Mouse (Mus musculus) adrenal gland, adult 18-20 months (tissue): ENCODE measurements around the gene 1110002E22Rik. TPM values are rescaled to one million over a fixed set of nuclear protein-coding genes. Genes with fewer than 3 reads are reported as not detected.
A peak's percentile ranks its signal among the peaks of the same experiment; 100 is the strongest.

Source experiments
- DNase-seq, 2 experiments: peaks; one replicate each; pipeline ENCODE4 v3.0.0; 2021 to 2022; ENCODE audit warnings: low spot score in 2 of 2
- long read RNA-seq, 2 experiments: library from polyadenylated mRNA; stranded (forward); transcript quantifications; one replicate each; pipeline ENCODE4 v2.0.0; 2021
- total RNA-seq, 2 experiments: library from RNA; stranded (reverse); gene quantifications; 1 replicate in 1 of 2; 2 replicates in 1 of 2; pipeline ENCODE4 v1.2.3; 2021

1110002E22Rik gene
- under 1 TPM; 0.07 to 0.10 TPM for total RNA-seq
- long read RNA-seq, experiment 1: 0 reads
- long read RNA-seq, experiment 2, partial matches to known transcripts: 0 of 1 reads
- long read RNA-seq, experiment 2, other reads (novel, unspliced or antisense): 1 of 1 reads

DNA sequence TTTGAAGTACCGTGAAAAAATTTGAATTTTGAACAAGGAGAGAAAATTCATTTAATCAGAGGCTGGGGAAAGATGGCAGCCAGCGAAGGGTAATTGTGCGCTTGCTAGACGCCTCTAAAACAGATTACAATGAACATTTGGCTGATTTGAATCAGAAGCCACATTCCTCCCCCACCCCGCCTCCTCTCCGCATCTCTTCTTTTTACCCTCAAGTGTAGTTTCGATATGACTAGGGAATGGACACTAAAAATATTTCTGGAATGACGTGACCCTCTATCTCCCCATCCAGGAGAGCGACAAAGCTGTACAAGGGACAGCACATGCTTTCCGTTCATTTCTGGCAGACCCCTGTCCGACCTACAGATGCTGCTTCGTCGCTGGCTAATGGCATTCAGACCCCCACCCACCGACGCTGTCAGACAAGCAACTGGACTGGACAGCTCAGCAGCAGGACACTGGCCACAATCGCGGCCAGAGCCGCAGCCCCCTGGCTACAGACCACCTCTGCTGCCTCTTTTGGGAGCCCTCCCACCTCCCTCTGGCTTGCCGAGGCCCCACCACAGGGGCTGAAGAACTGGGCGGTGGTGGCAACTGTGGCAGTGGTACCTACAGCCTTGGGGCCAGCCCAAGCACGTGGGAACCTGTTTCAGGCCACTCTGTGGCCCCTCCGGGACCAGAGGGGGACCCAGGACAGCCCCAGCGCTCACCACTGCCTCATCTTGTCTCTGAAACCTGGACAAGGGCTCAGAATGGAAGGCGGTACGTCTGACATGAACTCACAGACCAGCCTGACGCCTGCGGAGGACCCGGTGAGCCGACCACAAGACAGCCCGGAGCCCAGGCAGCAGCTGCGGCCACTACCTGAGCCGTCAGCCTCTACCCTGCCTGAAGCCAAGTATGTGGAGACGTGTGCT, at the start of gene 1110002E22Rik:
Gene 1110002E22Rik, plus strand, starts transcription at position 321 of the 914 bp plus-strand sequence.
- no peak for DNase-seq

DNA sequence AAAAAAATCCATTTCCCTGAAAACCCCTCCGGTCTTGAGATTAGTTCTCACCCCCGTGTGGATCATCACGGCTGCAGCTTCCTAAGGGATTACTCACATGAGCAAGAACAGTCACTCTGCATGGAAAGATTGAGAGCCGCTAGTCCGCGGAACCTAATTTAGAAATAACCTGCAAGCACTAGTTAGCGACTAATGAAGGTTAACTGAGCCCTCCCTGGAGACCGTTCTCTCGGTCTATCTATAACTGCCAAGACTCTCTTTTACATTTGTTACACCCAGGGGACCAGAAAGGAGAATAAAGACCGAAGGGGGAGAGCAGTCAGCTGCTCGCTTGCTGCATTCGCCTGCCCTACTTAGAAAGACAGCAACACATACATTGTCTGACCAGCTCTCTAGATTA, 48.0 kb upstream of the 1110002E22Rik start:
- DNase-seq: no peak

DNA sequence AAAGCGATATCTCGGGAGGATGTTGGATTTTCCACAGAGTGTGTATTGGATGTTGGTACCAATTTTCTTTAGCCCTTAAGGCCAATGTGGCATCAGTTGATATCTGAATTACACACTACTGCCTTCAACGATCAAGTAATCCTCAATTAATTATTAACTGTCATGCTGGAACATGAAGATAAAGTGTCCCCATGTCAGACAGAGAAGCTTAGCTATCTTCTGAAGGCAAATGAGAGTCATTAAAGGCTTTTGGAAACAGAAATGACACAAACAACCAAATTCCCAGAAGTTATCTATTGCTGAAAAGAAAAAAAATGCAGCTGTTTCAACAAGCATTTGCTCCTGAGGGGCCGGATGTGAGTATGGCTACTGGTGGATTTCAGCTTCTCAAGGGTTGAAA, 42.8 kb upstream of the 1110002E22Rik start:
- DNase-seq: no peak

DNA sequence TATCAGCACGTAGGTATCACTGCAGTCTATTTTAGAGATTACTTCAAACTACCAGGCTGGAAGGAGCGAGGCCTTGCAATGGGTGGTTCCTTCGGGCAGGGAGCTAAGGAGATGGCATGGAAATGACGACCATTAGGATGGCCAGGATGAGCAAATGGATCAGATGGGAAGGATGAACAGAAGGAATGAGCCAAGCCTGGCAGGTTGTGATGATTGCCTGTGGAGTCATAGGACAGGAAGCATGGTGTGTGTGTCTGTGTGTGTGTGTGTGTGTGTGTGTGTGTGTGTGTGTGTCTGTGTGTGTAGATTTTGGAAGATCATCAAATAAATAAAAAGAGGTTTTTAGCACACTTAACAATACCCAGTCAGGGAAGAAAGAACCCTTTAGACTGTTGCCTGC, 42.2 kb upstream of the 1110002E22Rik start:
- DNase-seq: no peak

DNA sequence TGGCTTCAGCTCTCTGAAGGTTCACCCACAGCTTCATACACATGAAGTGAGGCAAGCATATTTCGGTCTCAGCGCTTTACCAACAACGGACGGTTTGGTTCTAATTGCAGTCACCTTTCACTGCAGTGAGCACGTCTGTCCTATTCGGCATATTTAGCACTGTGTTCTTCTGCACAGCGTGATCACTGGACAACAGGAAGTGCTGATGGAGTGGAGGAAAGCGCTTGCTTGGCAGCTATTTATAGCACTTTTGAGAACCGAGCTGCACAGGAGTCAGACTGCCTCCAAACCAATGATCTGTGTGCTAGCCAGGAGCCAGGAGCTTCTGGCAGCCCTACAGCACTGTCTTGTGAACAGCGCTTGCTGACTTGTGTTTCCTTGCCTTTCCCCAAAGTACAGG, 38.6 kb upstream of the 1110002E22Rik start:
- no peak for DNase-seq

DNA sequence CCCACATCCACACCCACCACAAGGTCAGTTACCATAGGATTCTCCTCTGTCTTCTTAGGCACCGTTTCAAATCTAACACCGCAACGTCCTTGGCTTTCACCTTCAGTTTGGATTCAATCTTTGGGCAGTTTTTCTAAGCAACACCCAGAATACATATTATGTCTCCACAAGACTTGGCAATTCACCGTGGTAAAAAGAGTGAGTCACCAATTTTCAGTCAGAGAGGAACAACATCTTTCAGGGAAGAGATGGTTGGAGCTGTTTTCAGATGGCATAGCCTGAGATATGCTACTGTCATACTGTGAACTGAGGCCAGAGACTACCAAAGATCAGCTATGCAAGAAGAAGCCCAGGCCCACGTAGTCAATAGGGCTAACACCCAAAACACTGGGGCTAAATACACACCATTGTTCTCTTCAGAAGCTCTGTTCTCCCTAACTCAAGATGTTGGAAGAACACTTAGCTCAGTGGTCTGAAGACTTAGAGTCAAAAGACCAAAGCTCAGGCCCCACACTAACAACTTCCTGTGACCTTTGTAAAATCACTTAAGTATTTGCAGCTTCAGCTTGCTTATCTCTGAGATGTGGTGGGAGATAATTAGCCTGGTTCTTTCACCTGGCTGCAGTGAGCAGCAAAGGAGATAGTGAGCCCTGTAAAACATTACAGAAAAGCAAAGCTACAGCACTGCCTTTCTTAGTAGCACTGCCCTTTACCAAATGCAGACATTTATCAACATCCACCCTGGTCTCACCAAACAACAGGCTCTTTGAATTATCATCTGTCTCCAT, 37.1 kb upstream of the 1110002E22Rik start:
- peak in 1 of 2 experiments; percentile 1 for DNase-seq

DNA sequence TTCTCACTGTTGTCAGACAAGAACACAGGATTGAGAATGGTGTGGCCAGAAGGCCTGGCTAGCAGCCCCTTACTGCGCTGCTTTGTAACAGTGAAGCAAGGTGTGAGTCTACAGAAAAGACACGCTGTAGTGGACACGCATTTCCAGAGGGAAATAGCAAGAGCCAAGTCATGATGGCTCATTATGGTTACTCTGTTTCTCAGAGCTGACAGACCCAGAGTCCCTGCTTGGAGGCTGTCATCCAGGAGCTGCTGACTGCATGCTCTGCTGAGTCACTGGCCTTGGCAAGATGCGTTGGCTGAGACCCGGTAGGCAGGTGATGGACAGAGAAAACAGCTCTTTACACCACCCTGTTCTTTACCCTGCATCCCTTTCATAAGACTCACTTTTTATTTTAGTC, 35.5 kb upstream of the 1110002E22Rik start:
- peak; percentile 35 to 46 for DNase-seq

DNA sequence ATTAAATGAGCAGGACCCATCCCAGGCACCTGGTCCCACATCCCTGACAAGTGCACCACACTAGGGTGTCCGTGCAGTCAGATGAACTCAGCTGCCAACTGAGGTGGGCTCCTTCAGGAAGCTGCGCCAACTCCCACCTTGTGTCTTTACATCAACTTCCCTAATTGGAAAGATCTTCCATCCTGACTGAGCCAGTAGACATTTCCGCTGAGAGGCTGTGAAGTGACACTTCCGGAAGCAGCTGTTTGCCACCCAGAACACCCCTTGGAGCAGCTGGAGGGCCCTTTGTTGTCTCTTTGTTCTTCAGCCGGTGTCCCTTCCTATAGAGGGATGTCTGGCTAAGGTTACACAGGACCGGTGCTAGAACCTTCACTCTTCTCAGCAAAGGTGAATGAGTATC, 34.3 kb upstream of the 1110002E22Rik start:
- peak in 1 of 2 experiments; percentile 1 for DNase-seq

DNA sequence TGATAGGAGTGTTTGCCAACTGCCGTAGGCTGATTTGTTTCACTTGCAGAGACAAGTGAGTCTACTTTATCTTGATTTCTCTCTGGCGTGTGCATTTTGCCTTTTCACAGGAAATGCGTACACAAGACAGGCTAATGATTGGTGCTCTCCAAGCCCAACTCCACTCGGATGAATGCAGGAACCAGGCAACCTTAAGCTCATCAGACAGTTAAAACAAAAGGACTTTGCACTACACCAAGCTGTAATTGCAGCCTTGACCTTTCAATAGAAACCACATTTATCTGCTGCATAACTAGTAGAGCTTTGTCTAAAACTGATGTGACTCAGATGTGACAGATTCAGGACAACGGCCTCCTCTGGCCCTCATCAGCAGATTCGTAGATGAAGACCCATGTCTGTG, 30.9 kb upstream of the 1110002E22Rik start:
- no peak for DNase-seq

DNA sequence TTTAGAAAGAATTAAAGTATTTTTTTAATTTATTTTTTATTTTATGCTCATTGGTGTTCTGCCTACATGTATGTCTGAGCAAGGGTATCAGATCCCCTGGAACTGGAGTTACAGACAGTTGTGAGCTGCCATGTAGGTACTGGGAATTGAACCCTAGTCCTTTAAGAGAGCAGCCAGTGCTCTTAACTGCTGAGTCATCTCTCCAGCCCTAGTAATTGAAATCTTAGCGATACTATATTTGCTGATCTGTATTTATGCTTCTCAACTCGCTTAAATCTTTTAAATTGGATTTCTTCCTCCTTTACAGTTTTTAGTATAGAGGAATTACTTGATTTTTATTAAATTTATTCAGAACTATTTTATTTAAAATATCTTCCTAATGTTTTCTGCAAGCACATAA, 23.9 kb upstream of the 1110002E22Rik start:
- no peak for DNase-seq

DNA sequence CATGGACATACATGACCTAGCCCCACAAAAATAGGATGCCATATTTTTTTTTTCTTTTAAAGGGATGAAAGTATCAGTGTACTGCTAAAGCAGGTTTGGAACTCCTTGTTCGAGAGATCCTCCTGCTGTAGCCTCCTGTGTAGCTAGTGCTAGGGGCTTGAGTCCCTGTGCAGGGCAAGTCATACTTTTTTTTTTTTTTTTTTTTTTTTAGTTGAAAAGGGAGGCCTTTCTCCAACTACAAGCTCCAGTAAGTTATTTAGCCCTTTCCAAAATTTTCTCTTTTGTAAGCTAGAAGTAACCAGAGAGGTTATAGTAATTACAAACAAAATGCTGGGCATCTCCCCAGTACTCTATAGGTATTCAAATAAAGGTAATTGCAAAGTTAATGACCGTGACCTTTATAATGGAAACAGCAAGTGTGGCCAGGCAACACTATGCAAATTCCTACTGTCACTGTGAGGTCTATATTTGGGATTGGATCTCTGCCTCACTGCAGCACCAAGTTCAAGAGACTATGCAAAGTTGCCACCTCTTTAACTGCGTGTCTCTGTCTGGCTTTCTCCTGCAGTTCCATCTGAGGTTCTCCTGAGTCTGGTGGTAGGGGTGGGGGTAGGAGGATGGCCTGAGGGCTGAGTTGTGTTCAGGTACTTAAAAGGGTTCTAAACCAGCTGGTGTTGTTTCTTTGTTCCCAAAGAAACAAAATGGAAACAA, 23.1 kb upstream of the 1110002E22Rik start:
- no peak for DNase-seq

DNA sequence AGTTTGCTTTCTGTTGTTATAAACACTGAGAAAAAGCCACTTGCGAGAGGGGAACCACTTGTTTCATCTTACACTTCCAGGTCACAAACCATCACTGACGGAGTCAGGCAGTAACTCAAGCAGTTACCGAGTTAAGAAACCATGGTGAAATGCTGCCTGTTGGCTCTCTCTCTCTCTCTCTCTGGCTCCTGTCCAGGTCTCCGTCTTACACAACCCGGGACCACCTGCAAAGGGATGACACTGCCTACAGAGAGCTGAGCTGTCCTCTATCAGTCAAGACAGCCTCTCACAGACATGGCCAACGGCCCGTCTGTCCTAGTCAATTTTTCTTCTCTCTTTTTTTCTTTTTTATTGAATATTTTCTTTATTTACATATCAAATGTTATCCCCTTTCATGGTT, 21.5 kb upstream of the 1110002E22Rik start:
- DNase-seq: no peak

DNA sequence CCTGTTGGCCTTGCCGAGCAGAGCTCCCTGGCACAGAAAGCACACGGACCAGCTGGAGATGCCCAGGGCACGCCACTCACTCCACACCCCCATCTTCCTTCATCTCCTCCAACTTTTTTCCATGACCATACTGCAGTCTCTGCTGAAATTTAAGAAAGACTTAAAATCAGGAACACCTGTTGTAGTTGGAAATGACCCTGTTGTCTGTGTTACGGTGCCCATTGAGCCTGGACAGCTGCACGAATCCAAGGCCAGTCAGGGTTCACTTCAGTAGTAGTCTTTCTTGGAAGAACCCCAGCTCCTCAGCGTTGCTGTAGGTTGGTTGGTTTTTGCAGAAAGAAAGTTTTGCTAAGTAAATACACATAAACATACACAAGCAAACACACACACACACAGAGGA, 15.3 kb upstream of the 1110002E22Rik start:
- no peak for DNase-seq

DNA sequence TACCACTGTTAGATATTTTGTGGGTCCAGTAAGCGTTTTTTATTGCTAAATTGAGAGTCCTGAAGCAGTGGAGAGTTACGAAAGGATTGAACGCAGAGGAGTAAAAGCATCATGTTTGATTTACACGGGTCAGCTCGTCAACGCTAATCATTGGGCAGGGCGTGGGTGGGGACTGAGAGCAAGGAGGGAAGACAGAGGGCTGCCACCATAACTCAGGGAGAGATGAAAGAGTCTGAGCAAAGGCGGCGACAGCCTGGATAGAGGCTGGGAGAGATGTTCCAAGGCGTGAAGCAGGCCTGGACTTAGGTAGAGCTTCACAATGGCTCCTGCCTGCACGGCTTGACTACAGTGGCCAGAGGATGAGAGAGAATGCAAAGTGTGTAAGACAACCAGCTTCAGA, 14.1 kb upstream of the 1110002E22Rik start:
- no peak for DNase-seq

DNA sequence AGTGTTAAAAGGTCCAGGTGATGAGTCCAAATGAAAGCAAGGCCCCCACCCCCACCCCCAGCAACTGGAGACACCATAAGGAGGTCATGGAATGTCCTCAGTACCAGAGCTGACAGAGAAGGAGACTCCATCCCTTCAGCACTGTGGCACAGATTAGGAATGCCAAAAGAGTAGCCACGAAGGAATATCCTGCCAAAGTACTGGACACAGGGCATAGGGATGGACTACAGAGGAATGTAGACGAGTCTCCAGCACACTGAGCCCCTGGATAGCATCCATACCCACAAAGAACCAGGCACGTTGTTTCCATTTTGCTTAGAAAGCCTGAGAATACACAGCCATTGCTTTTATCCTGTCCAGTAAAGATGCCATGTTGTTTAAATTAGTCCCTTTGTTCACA, 13.4 kb upstream of the 1110002E22Rik start:
- DNase-seq: no peak

DNA sequence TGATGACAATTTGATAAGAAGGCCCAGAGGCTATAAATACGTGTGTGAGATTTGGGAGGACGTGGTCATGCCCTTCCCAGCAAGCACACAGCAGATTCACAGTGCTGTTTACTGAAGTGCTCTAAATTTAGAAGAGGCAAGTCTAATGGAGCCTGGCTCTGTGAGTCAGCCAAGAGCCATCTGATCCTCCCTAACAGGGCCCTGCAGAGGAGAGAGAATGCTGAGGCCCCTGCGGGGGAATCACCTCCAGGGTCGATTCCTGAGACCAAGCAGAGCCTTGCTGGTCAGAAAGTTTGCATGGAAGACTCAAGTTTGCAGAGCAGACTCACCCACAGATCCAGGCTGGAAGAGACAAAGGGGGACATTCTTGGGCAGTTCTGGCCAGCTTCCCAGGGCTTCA, 10.9 kb upstream of the 1110002E22Rik start:
- DNase-seq: peak in 1 of 2 experiments; percentile 19

DNA sequence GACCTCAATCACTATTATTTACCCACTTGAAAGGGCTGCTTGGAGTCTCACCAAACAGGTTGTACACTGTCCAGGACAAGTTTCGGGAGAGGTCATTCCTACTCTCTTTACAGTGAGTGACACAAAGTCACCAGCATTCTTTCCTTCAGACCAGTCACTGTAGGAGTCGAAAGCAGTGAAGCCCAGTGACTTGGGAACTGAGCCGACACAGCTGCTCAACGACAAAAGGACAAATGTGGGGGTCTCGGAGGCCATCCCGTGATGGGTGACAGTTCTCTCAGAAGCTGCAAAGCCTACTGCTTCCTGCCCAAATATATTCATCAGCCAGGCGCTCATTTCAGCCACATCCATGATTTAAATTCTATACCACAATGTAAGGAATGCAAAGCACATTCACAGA, 7.9 kb upstream of the 1110002E22Rik start:
- DNase-seq: no peak

DNA sequence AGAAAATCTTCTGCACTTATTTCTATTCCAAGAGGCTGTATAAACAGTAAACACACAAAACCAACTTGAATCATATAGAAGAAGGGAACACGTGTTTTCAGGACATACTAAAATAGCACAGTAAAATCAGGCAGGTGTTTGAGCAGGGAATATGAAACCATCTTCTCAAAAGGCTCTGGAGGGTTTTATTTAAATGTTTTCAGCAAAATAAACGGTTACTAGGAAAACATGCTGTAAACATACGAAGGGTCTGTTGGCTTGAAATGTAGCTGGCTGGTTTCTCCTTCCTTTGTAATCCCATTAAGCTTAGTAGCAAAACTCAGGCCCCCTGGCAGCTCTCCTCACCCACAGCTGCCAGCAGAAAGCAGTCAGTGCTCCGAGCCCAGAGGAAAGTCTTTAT, 6.6 kb upstream of the 1110002E22Rik start:
- no peak for DNase-seq

DNA sequence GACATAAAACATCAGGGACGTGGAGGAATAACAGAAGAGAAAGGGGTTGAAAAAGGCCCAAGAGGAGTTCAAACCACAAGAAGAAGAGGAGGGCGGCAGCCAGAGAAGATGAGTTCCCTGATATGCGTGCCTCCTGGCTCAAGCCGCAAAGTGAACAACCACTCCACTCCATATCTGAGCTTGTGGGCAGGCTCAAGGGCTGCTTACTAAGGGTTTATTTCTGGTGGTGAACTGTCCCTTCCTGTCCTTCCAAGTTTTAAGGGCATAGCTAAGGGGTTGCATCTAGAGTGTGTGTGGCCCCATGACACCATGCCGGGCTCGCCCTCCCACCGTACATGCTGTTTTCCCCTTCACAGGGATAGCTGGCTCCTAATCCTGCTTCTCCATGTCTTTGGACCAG, 4.4 kb upstream of the 1110002E22Rik start:
- no peak for DNase-seq

DNA sequence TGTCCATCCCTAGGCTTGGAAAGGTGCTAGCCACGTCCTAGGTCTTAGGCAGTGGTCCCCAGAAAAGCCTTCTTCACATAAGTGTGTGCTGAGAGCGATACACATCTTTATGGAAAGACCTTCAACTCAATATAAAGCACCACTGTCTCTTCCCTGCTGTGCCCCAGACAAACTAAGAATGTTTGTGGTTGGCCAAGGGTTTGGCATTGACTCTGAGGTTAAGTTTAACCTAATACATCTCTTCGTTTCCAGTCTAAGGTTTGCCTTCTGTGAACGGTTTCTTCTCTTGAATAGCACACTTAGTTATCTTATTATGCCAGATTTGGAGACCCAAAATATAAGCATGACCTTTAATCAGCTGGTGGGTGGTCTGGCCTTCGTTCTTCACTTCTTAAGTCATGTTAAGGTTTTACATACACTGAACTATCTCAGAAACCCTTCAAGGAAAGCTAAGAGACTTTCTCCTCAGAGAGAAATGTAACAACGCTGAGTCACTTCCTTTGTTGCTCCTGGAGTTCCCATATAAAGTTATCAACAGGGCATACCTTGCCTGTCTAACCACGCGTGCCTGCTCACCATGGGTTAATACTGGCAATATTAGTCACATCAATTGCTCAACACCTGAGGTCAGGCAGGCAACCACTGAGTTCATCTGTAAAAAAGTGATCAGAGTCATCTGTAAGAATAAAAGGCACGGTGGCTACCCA, 3.5 kb upstream of the 1110002E22Rik start:
- DNase-seq: no peak

DNA sequence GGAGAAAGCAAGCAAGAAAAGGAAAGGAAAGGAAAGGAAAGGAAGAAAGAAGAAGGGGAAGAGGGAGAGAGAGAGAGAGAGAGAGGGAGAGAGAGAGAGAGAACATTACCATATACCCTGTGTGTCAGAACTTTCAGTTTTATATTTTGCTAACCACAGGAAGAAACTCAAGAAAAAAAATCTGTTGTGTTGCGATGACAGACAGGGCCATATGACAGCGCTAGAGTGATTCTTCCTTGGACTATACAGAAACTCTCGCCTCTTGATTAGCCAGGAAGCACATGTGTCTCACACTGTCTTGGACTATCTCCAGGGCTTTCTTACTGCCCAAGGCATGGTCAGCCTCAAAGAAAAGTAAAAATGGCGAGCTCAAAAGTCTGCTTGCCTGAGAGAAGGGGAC, 2.2 kb upstream of the 1110002E22Rik start:
- no peak for DNase-seq
